Mouse (Mus musculus) myocyte (in vitro differentiated cells): Measurements from ENCODE around the gene Smyd1.

Experiments used
- CEBPB ChIP-seq: IDR thresholded peaks from 2 replicates; pipeline ENCODE4 v1.6.1; 2011; ENCODE audit warnings: mild to moderate bottlenecking, moderate library complexity; ENCODE audit not compliant: poor library complexity, insufficient read depth, severe bottlenecking
- E2F4 ChIP-seq: IDR thresholded peaks from one replicate; pipeline ENCODE4 v1.6.1; 2011; ENCODE audit warnings: mild to moderate bottlenecking, control low read depth, moderate library complexity; ENCODE audit not compliant: insufficient read depth
- MYOD1 ChIP-seq, 3 experiments: IDR thresholded peaks; one replicate each; pipeline ENCODE4 v1.6.1; 2011; ENCODE audit warnings: control low read depth in 2 of 3, low read depth in 2 of 3, mild to moderate bottlenecking in 2 of 3, moderate library complexity in 1 of 3; ENCODE audit not compliant: insufficient read length in 2 of 3, control insufficient read depth in 1 of 3
- POLR2A ChIP-seq: IDR thresholded peaks from one replicate; pipeline ENCODE4 v1.6.1; 2011; ENCODE audit warnings: low read depth, mild to moderate bottlenecking, control low read depth, moderate library complexity; ENCODE audit not compliant: insufficient read length
- POLR2AphosphoS2 ChIP-seq: IDR thresholded peaks from one replicate; pipeline ENCODE4 v1.6.1; 2011; ENCODE audit warnings: low read depth, control low read depth; ENCODE audit not compliant: insufficient read length

DNA sequence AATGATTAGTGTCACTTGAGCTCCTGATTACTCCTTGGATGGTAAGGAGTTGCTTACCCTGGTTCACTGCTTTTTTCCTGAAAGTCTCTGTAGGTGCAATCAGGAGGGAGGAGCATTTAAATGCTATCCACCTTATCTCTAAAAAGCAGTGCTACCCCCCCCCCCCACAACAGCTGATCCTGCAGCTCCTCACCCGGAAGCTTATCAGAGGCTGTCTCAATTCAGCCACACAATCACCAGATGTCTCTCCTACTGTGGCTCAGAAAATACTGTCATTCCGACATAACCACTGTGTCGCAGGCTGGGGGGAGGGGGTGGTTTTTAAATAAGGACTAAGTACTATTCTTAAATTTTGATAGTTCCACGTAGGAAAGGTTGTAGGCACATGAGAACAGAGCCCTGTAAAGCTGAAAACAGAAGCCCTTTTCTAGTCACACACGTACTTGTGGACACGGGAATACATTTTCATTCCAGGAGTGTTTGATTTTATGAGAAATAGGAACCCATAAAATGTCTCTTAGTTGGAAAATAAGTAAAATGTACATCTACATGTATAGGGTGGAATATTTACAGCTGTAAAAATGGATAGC is 61.9 kb downstream of the Smyd1 start:
- TF ChIP-seq POLR2A = no peak
- peak in 1 of 3 experiments; percentile 40 for TF ChIP-seq MYOD1 (IDR thresholded peaks at IDR 0.05; ENCODE audit: control insufficient read depth in 1 of 3, insufficient read length in 2 of 3, low read depth in 2 of 3)
- no peak for TF ChIP-seq E2F4
- no peak for TF ChIP-seq POLR2AphosphoS2
- TF ChIP-seq CEBPB = no peak
